Mouse (Mus musculus): ENCODE measurements at regions not wholly inside any gene's neighbourhood (a gene's known extent, or its start where the extent isn't known, plus 50 kb on each side); places are given as distances from the start of the nearest gene placed in this dataset.

- DNase-seq, result peak; percentile 49
Observed at GRCm38 (mm10) chr1:185957557-185957956, 159.6 kb downstream of the Lyplal1 start.

- DNase-seq, result no peak
Observed at GRCm38 (mm10) chr1:185958276-185958675, 158.8 kb downstream of the Lyplal1 start.

- no peak for DNase-seq
Observed at GRCm38 (mm10) chr1:185962606-185963005, 154.5 kb downstream of the Lyplal1 start.

- DNase-seq, result no peak
Observed at GRCm38 (mm10) chr1:185963773-185964172, 153.3 kb downstream of the Lyplal1 start.

- DNase-seq, result no peak
Observed at GRCm38 (mm10) chr1:185964426-185964825, 152.7 kb downstream of the Lyplal1 start.

- DNase-seq, result no peak
Observed at GRCm38 (mm10) chr1:185967227-185967626, 149.9 kb downstream of the Lyplal1 start.

GRCm38 (mm10) chr1:185967816-185968215 lies 149.3 kb downstream of the Lyplal1 start:
- DNase-seq, result no peak

GRCm38 (mm10) chr1:185968642-185969041 lies 148.5 kb downstream of the Lyplal1 start:
- DNase-seq, result no peak

- DNase-seq, result peak; percentile 13
Observed at GRCm38 (mm10) chr1:185969231-185969630, 147.9 kb downstream of the Lyplal1 start.

- no peak for DNase-seq
Observed at GRCm38 (mm10) chr1:185977075-185977474, 140.0 kb downstream of the Lyplal1 start.

- DNase-seq, result no peak
Observed at GRCm38 (mm10) chr1:185989432-185989831, 127.7 kb downstream of the Lyplal1 start.

- DNase-seq, result peak; percentile 64
Observed at GRCm38 (mm10) chr1:186000066-186000465, 117.0 kb downstream of the Lyplal1 start.

GRCm38 (mm10) chr1:186013413-186013812 lies 103.7 kb downstream of the Lyplal1 start:
- DNase-seq, result no peak

- DNase-seq, result no peak
Observed at GRCm38 (mm10) chr1:186014166-186014565, 102.9 kb downstream of the Lyplal1 start.

- no peak for DNase-seq
Observed at GRCm38 (mm10) chr1:186015831-186016561, 101.1 kb downstream of the Lyplal1 start.

- DNase-seq, result no peak
Observed at GRCm38 (mm10) chr1:186017547-186017946, 99.6 kb downstream of the Lyplal1 start.

GRCm38 (mm10) chr1:186019511-186019910 lies 97.6 kb downstream of the Lyplal1 start:
- no peak for DNase-seq

GRCm38 (mm10) chr1:186031951-186032350 lies 85.2 kb downstream of the Lyplal1 start:
- no peak for DNase-seq

GRCm38 (mm10) chr1:186034443-186034842 lies 82.7 kb downstream of the Lyplal1 start:
- no peak for DNase-seq

Measured in kidney, adult 11 months (tissue).